Mouse (Mus musculus): ENCODE measurements around the gene Ackr3. TPM values are rescaled to one million over a fixed set of nuclear protein-coding genes. Genes with fewer than 3 reads are reported as not detected.

The Ackr3 gene
- 5.7 and 6.5 TPM in 2 replicates for polyA plus RNA-seq (2015; fragmentation: Nextera tagmentation; extraction: Ambion mirVana)

DNA sequence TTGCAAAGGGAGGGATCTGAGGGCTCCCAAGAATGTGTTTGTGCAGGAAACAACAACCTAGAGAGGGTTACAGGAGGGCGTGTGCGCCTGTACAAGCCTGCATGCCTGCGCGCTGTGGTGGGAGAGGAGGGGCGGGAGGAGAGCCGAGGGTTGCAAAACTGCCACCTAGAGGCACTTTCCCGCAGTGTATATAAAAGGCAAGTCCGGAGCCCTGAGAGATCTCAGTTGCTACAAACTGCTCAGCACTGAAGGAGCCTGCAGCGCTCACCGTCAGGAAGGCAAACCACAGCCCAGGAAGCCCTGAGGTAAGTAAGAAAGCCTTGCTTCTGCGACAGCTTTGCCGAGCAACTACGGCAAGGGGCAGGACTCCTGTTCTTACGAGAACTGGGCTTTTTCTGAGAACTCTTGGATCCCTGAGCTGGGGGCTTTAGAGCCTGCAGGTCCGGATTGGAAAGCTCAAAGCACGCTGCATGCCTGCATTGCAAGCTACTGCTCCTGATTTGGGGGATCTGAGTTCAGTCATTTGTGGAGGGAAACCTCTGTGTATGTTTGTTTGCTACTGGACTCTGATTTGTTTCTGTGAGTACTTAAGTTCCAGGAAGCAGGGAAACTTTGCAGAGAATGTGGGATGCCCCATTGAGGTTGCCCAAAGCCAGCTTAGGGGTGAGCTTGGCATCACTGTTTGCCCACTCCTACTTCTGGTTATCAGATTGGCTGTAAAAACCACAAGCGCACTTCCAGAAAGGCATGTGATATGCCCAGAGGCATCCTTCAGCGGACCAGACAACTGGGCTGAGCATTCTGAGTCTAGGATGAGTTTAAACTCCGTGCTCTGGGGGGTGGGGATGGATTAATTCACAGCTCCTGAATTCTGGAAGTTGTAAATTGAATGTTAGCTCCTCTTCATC is at the start of gene Ackr3:
Gene Ackr3 (plus strand): TSS at position 198 of the 908 bp plus-strand sequence.

Other genes with a start within 250 kb of the Ackr3 start
- 3.6 and 5.4 TPM in 2 replicates for gene Asb18, start 189.3 kb upstream of the Ackr3 start, polyA plus RNA-seq (2015; fragmentation: Nextera tagmentation; extraction: Ambion mirVana)
- gene Iqca, start 50.6 kb upstream of the Ackr3 start, polyA plus RNA-seq (2015; fragmentation: Nextera tagmentation; extraction: Ambion mirVana) = not detected in 2 replicates